Mouse (Mus musculus): ENCODE measurements around the gene Baiap3. TPM values are rescaled to one million over a fixed set of nuclear protein-coding genes. Genes with fewer than 3 reads are reported as not detected.

Gene Baiap3
- total and polyA plus RNA-seq, 2 experiments from 2014 or later = 27.3 to 79.3 TPM

GRCm38 (mm10) chr17:25221821-25222503, 34.2 kb downstream of the Baiap3 start:
- DNase-seq (ENCODE audit: low spot score) (peak; percentile 79), ATAC-seq (peak; percentile 84)
- TF ChIP-seq CTCF (IDR thresholded peaks at IDR 0.05; ENCODE audit: low read depth) = no peak; the same call in 1 of the 2 replicates
- Histone ChIP-seq H3K9me3 (ENCODE audit: low read length) (no peaks in the 10 kb centered on the region), H3K36me3 (ENCODE audit: insufficient read depth, low read length) (peaks cover 21% of the 10 kb centered on the region; the same call in 1 of the 2 replicates), H3K4me1 (ENCODE audit: insufficient read depth, low read length) (no peaks in the 10 kb centered on the region), H3K27ac (peak overlapping the region; percentile 80), H3K4me3 (ENCODE audit: low read length) (peak overlapping the region; percentile 33), H3K27me3 (ENCODE audit: insufficient read depth, low read length) (no peaks in the 10 kb centered on the region), H3K4me2 (ENCODE audit: low read depth, low read length) (peak overlapping the region; percentile 63), H3K9ac (replicated peaks; ENCODE audit: low read length) (peak overlapping the region; percentile 51)
- under 1% methylated on average over 20 of the region's 30 CpGs for WGBS

GRCm38 (mm10) chr17:25220746-25221145, 35.4 kb downstream of the Baiap3 start:
- H3K27me3 ChIP-seq (ENCODE audit: insufficient read depth, low read length) = no peaks in the 10 kb centered on the region
- DNase-seq (ENCODE audit: low spot score) (no peak), ATAC-seq (no peak)
- no peak overlapping the region for H3K4me3 ChIP-seq (ENCODE audit: low read length)
- no peak overlapping the region for H3K9ac ChIP-seq (replicated peaks; ENCODE audit: low read length)
- H3K27ac ChIP-seq = no peak overlapping the region; the same call in 1 of the 2 replicates
- no peaks in the 10 kb centered on the region for H3K4me1 ChIP-seq (ENCODE audit: insufficient read depth, low read length)
- no peak overlapping the region for H3K4me2 ChIP-seq (ENCODE audit: low read depth, low read length)
- no peaks in the 10 kb centered on the region for H3K9me3 ChIP-seq (ENCODE audit: low read length)
- peaks cover 26% of the 10 kb centered on the region; the same call in 1 of the 2 replicates for H3K36me3 ChIP-seq (ENCODE audit: insufficient read depth, low read length)
- WGBS = 73% methylated on average over 1 of the region's 1 CpGs
- no peak for TF ChIP-seq CTCF (IDR thresholded peaks at IDR 0.05; ENCODE audit: low read depth)

- no peak for DNase-seq (ENCODE audit: low spot score)
- 96% methylated on average over 15 of the region's 15 CpGs for WGBS
These were observed 36.5 kb downstream of the Baiap3 start for GRCm38 (mm10) chr17:25219492-25220295.

GRCm38 (mm10) chr17:25218967-25219366, 37.2 kb downstream of the Baiap3 start:
- Histone ChIP-seq H3K4me3 (ENCODE audit: low read length) (no peak overlapping the region), H3K27ac (no peak overlapping the region), H3K36me3 (ENCODE audit: insufficient read depth, low read length) (peaks cover 29% of the 10 kb centered on the region), H3K9ac (replicated peaks; ENCODE audit: low read length) (no peak overlapping the region), H3K9me3 (ENCODE audit: low read length) (no peaks in the 10 kb centered on the region), H3K27me3 (ENCODE audit: insufficient read depth, low read length) (no peaks in the 10 kb centered on the region), H3K4me2 (ENCODE audit: low read depth, low read length) (no peak overlapping the region), H3K4me1 (ENCODE audit: insufficient read depth, low read length) (no peaks in the 10 kb centered on the region)
- no peak for TF ChIP-seq CTCF (IDR thresholded peaks at IDR 0.05; ENCODE audit: low read depth)
- DNase-seq (ENCODE audit: low spot score) = no peak
- WGBS = 88% methylated on average over 9 of the region's 9 CpGs
- ATAC-seq = no peak

More at GRCm38 (mm10) chr17:25219492-25220295, 36.5 kb downstream of the Baiap3 start:
- TF ChIP-seq CTCF (IDR thresholded peaks at IDR 0.05; ENCODE audit: low read depth) = no peak
- Histone ChIP-seq H3K4me3 (ENCODE audit: low read length) (no peak overlapping the region), H3K9ac (replicated peaks; ENCODE audit: low read length) (no peak overlapping the region), H3K27me3 (ENCODE audit: insufficient read depth, low read length) (no peaks in the 10 kb centered on the region), H3K9me3 (ENCODE audit: low read length) (no peaks in the 10 kb centered on the region), H3K4me2 (ENCODE audit: low read depth, low read length) (no peak overlapping the region), H3K27ac (no peak overlapping the region), H3K4me1 (ENCODE audit: insufficient read depth, low read length) (no peaks in the 10 kb centered on the region), H3K36me3 (ENCODE audit: insufficient read depth, low read length) (peaks cover 22% of the 10 kb centered on the region; the same call in 1 of the 2 replicates)
- ATAC-seq = no peak

GRCm38 (mm10) chr17:25215431-25215830, 40.7 kb downstream of the Baiap3 start:
- Histone ChIP-seq H3K9ac (replicated peaks; ENCODE audit: low read length) (no peak overlapping the region), H3K9me3 (ENCODE audit: low read length) (no peaks in the 10 kb centered on the region), H3K4me3 (ENCODE audit: low read length) (no peak overlapping the region), H3K4me1 (ENCODE audit: insufficient read depth, low read length) (no peaks in the 10 kb centered on the region), H3K27ac (no peak overlapping the region), H3K27me3 (ENCODE audit: insufficient read depth, low read length) (no peaks in the 10 kb centered on the region), H3K36me3 (ENCODE audit: insufficient read depth, low read length) (peaks cover 46% of the 10 kb centered on the region), H3K4me2 (ENCODE audit: low read depth, low read length) (no peak overlapping the region)
- ATAC-seq (no peak), DNase-seq (ENCODE audit: low spot score) (no peak)
- TF ChIP-seq CTCF (IDR thresholded peaks at IDR 0.05; ENCODE audit: low read depth) = no peak
- 84% methylated on average over 3 of the region's 3 CpGs for WGBS

GRCm38 (mm10) chr17:25211705-25212104, 44.5 kb downstream of the Baiap3 start:
- Histone ChIP-seq H3K4me2 (ENCODE audit: low read depth, low read length) (no peak overlapping the region), H3K9ac (replicated peaks; ENCODE audit: low read length) (no peak overlapping the region), H3K4me1 (ENCODE audit: insufficient read depth, low read length) (no peaks in the 10 kb centered on the region), H3K4me3 (ENCODE audit: low read length) (no peak overlapping the region), H3K27ac (no peak overlapping the region), H3K36me3 (ENCODE audit: insufficient read depth, low read length) (peaks cover 52% of the 10 kb centered on the region), H3K9me3 (ENCODE audit: low read length) (no peaks in the 10 kb centered on the region), H3K27me3 (ENCODE audit: insufficient read depth, low read length) (no peaks in the 10 kb centered on the region)
- ATAC-seq = no peak
- no peak for DNase-seq (ENCODE audit: low spot score)
- WGBS = 90% methylated on average over 4 of the region's 4 CpGs
- TF ChIP-seq CTCF (IDR thresholded peaks at IDR 0.05; ENCODE audit: low read depth) = no peak
